In genomic region chr16:92573193-92573592, GRCm38 (mm10) we compare ENCODE assay signal across 21 mouse cellular contexts.
DNase-seq lines count a peak whose midpoint lies in the region; ATAC-seq lines count a peak whose summit lies in the region.
"Had no signal": no experiment of that assay in that cellular context is flagged by ENCODE, and none has a peak within 500 bp of the region (broad histone marks: within the 10 kb centered on the region; RNA-seq: fewer than 3 reads in every experiment).

No protein-coding gene starts in this region.

- H3K36me3 ChIP-seq in kidney, embryonic 15.5 days: no peaks in the 10 kb centered on the region
- H3K36me3 ChIP-seq in forebrain, embryonic 14.5 days (ENCODE audit: control insufficient read depth, insufficient read depth, low read length): no peaks in the 10 kb centered on the region
- H3K36me3 ChIP-seq: embryonic facial prominence, embryonic 10.5 days; heart, embryonic 13.5 days; hindbrain, embryonic 15.5 days; liver, embryonic 15.5 days had no signal

- H3K27ac ChIP-seq in kidney, embryonic 15.5 days: no peak overlapping the region
- H3K27ac ChIP-seq in forebrain, embryonic 14.5 days (ENCODE audit: low read depth, low read length): no peak overlapping the region
- H3K27ac ChIP-seq: embryonic facial prominence, embryonic 10.5 days; gastrocnemius, adult 2 months; heart, embryonic 13.5 days; hindbrain, embryonic 15.5 days; liver, embryonic 15.5 days had no signal

- no peaks in the 10 kb centered on the region for H3K4me1 ChIP-seq in kidney, embryonic 15.5 days
- no peaks in the 10 kb centered on the region for H3K4me1 ChIP-seq in forebrain, embryonic 14.5 days (ENCODE audit: control insufficient read depth, insufficient read depth, low read length)
- H3K4me1 ChIP-seq: hindbrain, embryonic 15.5 days; liver, embryonic 15.5 days had no signal

- 51% methylated on average over 4 of the region's 4 CpGs for WGBS in kidney, embryonic 15.5 days
- 87% methylated on average over 4 of the region's 4 CpGs for WGBS in forebrain, embryonic 14.5 days

- no peak overlapping the region for H3K9ac ChIP-seq in kidney, embryonic 15.5 days
- no peak overlapping the region for H3K9ac ChIP-seq in forebrain, embryonic 14.5 days (ENCODE audit: low read length)
- H3K9ac ChIP-seq: heart, embryonic 13.5 days; hindbrain, embryonic 15.5 days; liver, embryonic 15.5 days had no signal

- no peak overlapping the region for H3K4me2 ChIP-seq in kidney, embryonic 15.5 days
- no peak overlapping the region for H3K4me2 ChIP-seq in forebrain, embryonic 14.5 days (ENCODE audit: low read length)
- H3K4me2 ChIP-seq: heart, embryonic 13.5 days; hindbrain, embryonic 15.5 days; liver, embryonic 15.5 days had no signal

- H3K9me3 ChIP-seq in kidney, embryonic 15.5 days (replicated peaks): no peaks in the 10 kb centered on the region
- no peaks in the 10 kb centered on the region for H3K9me3 ChIP-seq in forebrain, embryonic 14.5 days (replicated peaks; ENCODE audit: control insufficient read depth, low read length)
- H3K9me3 ChIP-seq: embryonic facial prominence, embryonic 10.5 days; heart, embryonic 13.5 days; hindbrain, embryonic 15.5 days; liver, embryonic 15.5 days had no signal

- ATAC-seq in kidney, embryonic 15.5 days (replicated peaks; ENCODE audit: low FRiP score): no peak
- peak; percentile 63 for ATAC-seq in common myeloid progenitor, adult 5-6 weeks (replicated peaks; ENCODE audit: low read depth, poor library complexity, severe bottlenecking)
- no peak for ATAC-seq in forebrain, embryonic 14.5 days
- ATAC-seq: intestine, embryonic 16.5 days; Patski had no signal

- DNase-seq in kidney, postnatal 14 days: peak; percentile 15
- DNase-seq in 416B (ENCODE audit: low read depth) (peak; percentile 77), liver (no peak)
- DNase-seq in lung, postnatal 4 days: peak; percentile 35 to 41
- no peak for DNase-seq in forebrain, embryonic 14.5 days (ENCODE audit: low spot score)
- no peak for DNase-seq in testis, postnatal 10 days (ENCODE audit: low spot score)
- DNase-seq: adrenal gland, postnatal 14 days; cerebellum, adult 11 months; cerebellum, postnatal 10 days; gastrocnemius, adult 2 months; heart, adult 11 months; retina, postnatal 1 day; thymus, postnatal 14 days had no signal

- no peak overlapping the region for H3K4me3 ChIP-seq in kidney, embryonic 15.5 days (replicated peaks)
- no peak overlapping the region for H3K4me3 ChIP-seq in forebrain, embryonic 14.5 days (ENCODE audit: low read depth, low read length)
- H3K4me3 ChIP-seq: embryonic facial prominence, embryonic 10.5 days; gastrocnemius, adult 2 months; heart, embryonic 13.5 days; hindbrain, embryonic 15.5 days; liver, embryonic 15.5 days had no signal

- H3K27me3 ChIP-seq in kidney, embryonic 15.5 days: no peaks in the 10 kb centered on the region
- H3K27me3 ChIP-seq in forebrain, embryonic 14.5 days (replicated peaks; ENCODE audit: control insufficient read depth, insufficient read depth, low read length): no peaks in the 10 kb centered on the region
- H3K27me3 ChIP-seq: hindbrain, embryonic 15.5 days; liver, embryonic 15.5 days; Patski had no signal

Comparison
In these comparisons a context has a peak if more than half of its experiments do, and no peak if none do; other contexts are left out.
1. DNase-seq: peak in kidney, postnatal 14 days (single experiment), 416B (single experiment) and lung, postnatal 4 days (2 of 2); none in forebrain, embryonic 14.5 days (single experiment), liver (single experiment) and testis, postnatal 10 days (single experiment).